Mouse (Mus musculus) hindlimb bud, embryonic 11.5 days (tissue): ENCODE data around the gene Bco2.

Source experiments
- DNase-seq: peaks from one replicate; pipeline ENCODE4 v3.0.0-alpha.2; 2012; ENCODE audit warnings: low read depth, low spot score; ENCODE audit errors: extremely low spot score

The Bco2 gene

GRCm38 (mm10) chr9:50555094-50555446 lies at the start of gene Bco2:
Gene Bco2 (minus strand): TSS chr9:50555181.
- DNase-seq, result no peak

- no peak for DNase-seq
These were observed 49.4 kb upstream of the Bco2 start for GRCm38 (mm10) chr9:50604338-50604737.

GRCm38 (mm10) chr9:50603998-50604324 lies 49.0 kb upstream of the Bco2 start:
- DNase-seq, result no peak

- DNase-seq, result peak; percentile 93
These were observed 48.4 kb upstream of the Bco2 start, which contains the start of the genes Sdhd and Timm8b for GRCm38 (mm10) chr9:50603189-50603997. Gene Sdhd (minus strand): TSS chr9:50603812. Gene Timm8b (plus strand): TSS chr9:50603910.

GRCm38 (mm10) chr9:50602055-50602845 lies 47.3 kb upstream of the Bco2 start:
- DNase-seq, result no peak

GRCm38 (mm10) chr9:50601536-50601935 lies 46.6 kb upstream of the Bco2 start:
- no peak for DNase-seq

- no peak for DNase-seq
These were observed 42.0 kb upstream of the Bco2 start for GRCm38 (mm10) chr9:50596973-50597372.

- DNase-seq, result no peak
These were observed 39.9 kb upstream of the Bco2 start for GRCm38 (mm10) chr9:50594794-50595417.

GRCm38 (mm10) chr9:50593544-50593943 lies 38.6 kb upstream of the Bco2 start:
- no peak for DNase-seq

- DNase-seq, result no peak
These were observed 38.0 kb upstream of the Bco2 start for GRCm38 (mm10) chr9:50592955-50593354.

- DNase-seq, result no peak
These were observed 36.0 kb upstream of the Bco2 start for GRCm38 (mm10) chr9:50590856-50591518.

GRCm38 (mm10) chr9:50586955-50587354 lies 32.0 kb upstream of the Bco2 start:
- DNase-seq, result no peak

- DNase-seq, result no peak
These were observed 30.3 kb upstream of the Bco2 start for GRCm38 (mm10) chr9:50585145-50585818.

- DNase-seq, result no peak
These were observed 25.4 kb upstream of the Bco2 start for GRCm38 (mm10) chr9:50580370-50580769.

- no peak for DNase-seq
These were observed 14.9 kb upstream of the Bco2 start for GRCm38 (mm10) chr9:50569599-50570525.

- DNase-seq, result no peak
These were observed 12.9 kb upstream of the Bco2 start for GRCm38 (mm10) chr9:50567881-50568280.

GRCm38 (mm10) chr9:50567372-50567771 lies 12.4 kb upstream of the Bco2 start:
- no peak for DNase-seq

GRCm38 (mm10) chr9:50565940-50566339 lies 11.0 kb upstream of the Bco2 start:
- no peak for DNase-seq

GRCm38 (mm10) chr9:50565173-50565572 lies 10.2 kb upstream of the Bco2 start:
- no peak for DNase-seq

- DNase-seq, result no peak
These were observed 7.0 kb upstream of the Bco2 start for GRCm38 (mm10) chr9:50561918-50562360.
